Mouse (Mus musculus) Patski (cell line): ENCODE results near the gene Asic2. TPM values are rescaled to one million over a fixed set of nuclear protein-coding genes. Genes with fewer than 3 reads are reported as not detected.

ENCODE experiments used
- ATAC-seq: fragments of 100-300 bp; one replicate; pipeline ENCODE4 v1.8.0; 2021
- CTCF ChIA-PET: fragments of 350-600 bp; sonication (Branson Sonifier 250); formaldehyde crosslinking; loops from one replicate; lab custom pipeline; 2022; ENCODE audit warnings: inconsistent platforms; lab: Charles Lee
- POLR2A ChIA-PET: fragments of 350-600 bp; sonication (Branson Sonifier 250); formaldehyde crosslinking; loops from one replicate; lab custom pipeline; 2022; ENCODE audit warnings: antibody characterized with exemption, inconsistent platforms; lab: Charles Lee
- DNase-seq: peaks from one replicate; pipeline ENCODE4 v3.0.0-alpha.2; 2011; ENCODE audit warnings: low read depth, low spot score
- H3K27me3 ChIP-seq: fragments of 371-371 bp; one replicate; pipeline ENCODE4 v1.5.1; 2021
- CTCF ChIP-seq: fragments of 100-300 bp; IDR thresholded peaks from one replicate; pipeline ENCODE4 v1.5.1; 2021
- in situ Hi-C: fragments of 300-500 bp; cut with MboI; formaldehyde crosslinking; loops from 3 replicates; pipeline ENCODE4 v1.11.1; 2018; ENCODE audit warnings: low pct_unique_long_range_greater_than_20kb, mixed read lengths
- polyA plus RNA-seq: library from polyadenylated mRNA; unstranded; gene quantifications from one replicate; pipeline ENCODE4 v1.2.3, GENCODE M21; 2021

Asic2 gene
- polyA plus RNA-seq, 1 experiment from 2014 or later = 0.04 TPM

DNA sequence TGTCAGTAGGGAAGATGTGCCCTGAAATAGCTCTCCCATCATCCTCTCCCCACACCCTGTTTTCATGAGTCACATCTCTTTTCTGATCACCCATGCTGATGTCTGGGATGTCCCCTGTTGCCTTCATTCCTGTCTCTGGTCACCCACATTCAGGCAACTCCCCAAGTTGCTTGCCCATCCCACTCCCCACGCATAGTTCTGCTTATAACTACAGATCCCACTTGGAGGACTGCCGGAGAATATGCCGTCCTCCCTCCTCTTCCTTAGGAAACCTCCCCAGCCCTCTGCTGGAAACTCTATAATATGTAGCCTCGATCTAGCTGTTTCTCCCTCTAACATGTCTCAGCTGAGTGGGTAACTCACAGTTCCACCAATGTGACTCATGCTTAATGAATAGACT, 167.4 kb downstream of the Asic2 start:
- in situ Hi-C loops = no loop called here
- ChIA-PET CTCF (interaction anchor here (1.2 kb wide), 1 partner anchor 14 kb away, joined by 3 read pairs; no protein-coding TSS in a partner anchor), POLR2A (no interaction called here)
- no peak for TF ChIP-seq CTCF
- ATAC-seq = no peak
- DNase-seq = no peak
- H3K27me3 ChIP-seq = peaks cover 4% of the 10 kb centered on the region

DNA sequence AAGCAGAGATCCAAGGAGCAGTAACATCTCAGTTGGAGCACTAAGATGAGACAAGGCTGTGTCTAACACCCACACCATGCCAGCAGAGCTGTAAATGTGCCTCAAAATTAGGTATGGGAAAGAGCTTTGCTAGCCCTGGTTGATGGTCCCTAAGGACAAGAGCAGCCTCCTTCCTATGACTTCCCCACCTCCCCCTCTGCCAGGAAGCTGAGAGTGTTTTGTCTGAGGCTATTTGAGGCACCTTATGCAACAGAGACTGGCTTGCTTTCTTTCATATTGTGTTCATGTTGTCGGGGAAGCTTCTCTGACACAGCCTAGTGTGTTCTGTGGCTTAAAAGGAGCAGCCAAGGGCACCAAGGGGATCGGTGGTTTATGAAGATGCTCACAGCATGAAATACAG, 174.7 kb downstream of the Asic2 start:
- in situ Hi-C loops = no loop called here

DNA sequence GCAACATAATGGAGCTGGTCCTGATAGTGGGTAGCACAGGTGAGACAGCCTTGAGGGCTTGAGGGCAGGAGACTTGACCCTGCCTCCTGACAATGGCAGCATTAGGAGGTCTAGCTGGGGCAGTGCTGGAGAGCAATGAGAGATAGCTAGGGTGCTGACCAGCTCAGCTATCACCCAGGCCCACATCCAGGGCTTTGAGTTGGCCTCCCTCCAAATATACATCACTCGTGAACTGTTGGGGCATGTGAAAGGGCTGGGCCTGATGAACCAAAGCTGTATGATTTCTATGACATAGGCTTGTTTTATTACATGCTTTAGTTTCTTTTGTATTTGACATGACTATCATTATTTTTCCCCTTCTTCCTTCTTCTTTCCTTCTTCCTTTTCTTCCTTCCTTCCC, 176.7 kb downstream of the Asic2 start:
- in situ Hi-C loops = no loop called here
- ATAC-seq = no peak
- ChIA-PET POLR2A (no interaction called here), CTCF (no interaction called here)
- peaks cover 26% of the 10 kb centered on the region for H3K27me3 ChIP-seq
- no peak for TF ChIP-seq CTCF
- DNase-seq = no peak

More for the DNA sequence above, 174.7 kb downstream of the Asic2 start:
- peaks cover 30% of the 10 kb centered on the region for H3K27me3 ChIP-seq
- no peak for DNase-seq
- no peak for TF ChIP-seq CTCF
- CTCF ChIA-PET = no interaction called here
- POLR2A ChIA-PET = no interaction called here
- no peak for ATAC-seq

DNA sequence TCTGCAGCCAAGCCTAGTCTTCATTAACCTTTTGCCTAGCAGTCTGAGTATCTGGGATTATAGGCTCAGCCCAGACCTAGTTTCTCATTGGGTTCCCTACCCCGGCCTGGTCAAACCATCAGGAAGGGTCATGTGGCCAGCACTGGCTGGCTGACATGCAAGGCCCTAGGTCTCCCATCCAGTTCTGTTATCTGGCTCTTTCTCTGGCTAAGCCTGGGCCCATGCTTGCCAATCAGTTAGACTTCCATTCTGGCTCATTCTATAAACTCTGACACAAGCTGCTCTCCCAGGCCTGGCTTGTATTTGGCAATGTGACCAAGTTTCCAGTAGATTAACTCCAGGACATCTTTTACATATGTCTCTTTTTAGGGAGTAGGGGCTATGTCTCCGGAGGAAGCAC, 187.7 kb downstream of the Asic2 start:
- POLR2A ChIA-PET = no interaction called here
- no peak for DNase-seq
- in situ Hi-C loops = no loop called here
- no peak for TF ChIP-seq CTCF
- H3K27me3 ChIP-seq = peaks cover 9% of the 10 kb centered on the region
- CTCF ChIA-PET = interaction anchor here (0.8 kb wide), 1 partner anchor 50 kb away, joined by 3 read pairs; no protein-coding TSS in a partner anchor
- ATAC-seq = no peak

DNA sequence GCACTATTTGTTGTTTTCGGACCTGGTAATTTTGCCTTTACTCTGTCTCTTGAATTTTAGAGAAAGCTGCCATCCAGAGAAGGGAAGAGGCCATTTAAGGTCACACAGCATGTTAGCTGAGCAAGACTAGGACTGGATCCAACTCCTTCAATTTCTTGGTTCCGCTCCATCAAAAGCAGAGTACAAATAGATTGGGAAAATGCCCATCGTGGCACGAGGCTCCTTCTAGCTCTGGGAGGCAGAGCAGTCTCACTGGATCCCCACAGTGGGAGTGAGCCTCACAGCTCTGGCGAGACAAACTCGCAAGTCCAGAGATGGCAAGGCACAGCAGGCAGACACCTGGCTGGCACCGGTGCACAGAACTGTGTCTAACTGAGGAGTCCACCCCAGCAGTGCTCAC, 188.4 kb downstream of the Asic2 start:
- DNase-seq = no peak
- in situ Hi-C loops = no loop called here
- peaks cover 4% of the 10 kb centered on the region for H3K27me3 ChIP-seq
- POLR2A ChIA-PET = no interaction called here
- CTCF ChIA-PET = no interaction called here
- no peak for TF ChIP-seq CTCF
- ATAC-seq = no peak

DNA sequence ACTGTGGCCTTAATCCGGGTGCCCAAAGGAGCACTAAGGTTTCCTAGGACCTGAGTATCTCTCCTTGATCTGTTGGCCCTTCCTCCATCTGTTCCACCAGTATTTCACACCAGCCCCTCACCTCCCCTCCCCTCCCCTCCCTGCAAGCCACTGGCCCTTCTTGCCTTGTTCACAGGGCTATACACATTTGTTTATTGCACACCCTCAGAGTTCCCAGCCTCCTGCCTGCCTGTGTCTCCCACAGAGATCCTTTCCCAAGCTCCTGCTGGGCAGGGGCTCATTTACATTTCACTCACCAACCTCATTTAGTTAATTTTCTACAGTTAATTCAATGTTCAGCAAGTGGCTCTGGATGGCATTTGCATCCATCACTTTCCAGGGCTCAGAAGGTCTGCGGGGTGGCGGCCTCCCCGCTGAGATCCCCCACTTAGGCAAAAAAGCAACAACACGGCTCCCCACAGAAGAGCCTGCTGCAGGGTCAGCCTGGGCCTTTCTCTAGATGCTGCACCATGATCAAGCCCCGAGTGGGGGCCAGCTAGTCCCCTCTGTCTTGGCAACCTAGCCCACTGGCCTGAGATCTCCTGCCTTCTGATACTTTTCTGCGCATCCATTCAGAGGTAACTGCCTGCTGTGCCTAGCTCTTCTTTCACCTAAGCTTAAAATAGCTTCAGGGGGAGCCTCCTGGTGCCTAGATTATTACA, 196.9 kb downstream of the Asic2 start:
- TF ChIP-seq CTCF = no peak
- ChIA-PET CTCF (no interaction called here), POLR2A (no interaction called here)
- ATAC-seq (no peak), DNase-seq (no peak)
- in situ Hi-C loops = no loop called here
- H3K27me3 ChIP-seq = peaks cover 23% of the 10 kb centered on the region

DNA sequence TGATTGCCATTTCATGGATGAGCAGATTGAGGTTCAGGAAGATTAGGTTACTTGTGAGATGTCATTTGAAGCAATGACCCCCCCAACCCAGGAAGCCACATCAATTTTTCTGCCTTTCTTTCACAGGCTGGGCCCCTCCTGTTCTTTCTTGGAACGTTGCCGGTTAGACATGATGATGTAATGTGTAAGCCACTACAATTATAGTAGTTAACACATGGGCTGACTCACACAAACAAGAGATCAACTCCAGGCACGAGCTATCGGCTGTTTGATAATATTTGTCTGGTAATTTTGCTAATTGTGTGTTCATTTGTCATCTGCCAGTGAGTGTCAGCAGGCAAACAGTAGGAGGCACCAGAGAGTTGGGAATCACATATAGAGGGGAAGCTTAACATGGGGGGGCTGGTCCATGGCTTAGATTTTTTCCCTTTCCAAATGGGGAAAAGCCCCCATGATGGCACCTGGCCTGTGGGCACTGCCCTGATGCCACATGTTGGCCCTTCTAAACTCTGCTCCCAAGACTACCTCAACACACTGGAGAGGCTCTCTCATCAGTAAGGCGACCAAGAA, 198.5 kb downstream of the Asic2 start:
- ChIA-PET CTCF (no interaction called here), POLR2A (no interaction called here)
- peaks cover 23% of the 10 kb centered on the region for H3K27me3 ChIP-seq
- ATAC-seq (no peak), DNase-seq (no peak)
- no peak for TF ChIP-seq CTCF
- in situ Hi-C loops = no loop called here

DNA sequence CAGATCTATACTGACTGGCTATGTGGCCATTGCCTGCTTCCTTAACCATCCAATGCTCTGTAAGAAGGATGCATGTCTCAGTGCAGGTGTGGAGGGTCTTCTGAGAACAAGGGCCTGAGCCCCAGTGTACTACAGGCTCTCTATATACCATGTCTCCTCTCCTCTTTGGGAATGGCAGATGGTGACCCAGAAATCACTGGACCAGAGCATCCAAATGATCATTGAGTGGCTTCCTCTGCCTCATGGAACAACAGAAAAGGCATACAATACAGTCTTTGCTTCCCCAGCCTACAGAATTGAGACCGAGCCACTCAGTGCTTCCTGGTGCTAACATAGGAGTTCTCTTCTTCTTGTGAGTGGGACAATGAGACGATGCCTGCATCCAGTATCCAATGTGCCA, 200.0 kb downstream of the Asic2 start:
- no peak for DNase-seq
- in situ Hi-C loops = no loop called here
- TF ChIP-seq CTCF = no peak
- no peak for ATAC-seq
- CTCF ChIA-PET = interaction anchor here (0.5 kb wide), 1 partner anchor 140 kb away, joined by 4 read pairs; no protein-coding TSS in a partner anchor
- H3K27me3 ChIP-seq = peaks cover 18% of the 10 kb centered on the region
- POLR2A ChIA-PET = no interaction called here

DNA sequence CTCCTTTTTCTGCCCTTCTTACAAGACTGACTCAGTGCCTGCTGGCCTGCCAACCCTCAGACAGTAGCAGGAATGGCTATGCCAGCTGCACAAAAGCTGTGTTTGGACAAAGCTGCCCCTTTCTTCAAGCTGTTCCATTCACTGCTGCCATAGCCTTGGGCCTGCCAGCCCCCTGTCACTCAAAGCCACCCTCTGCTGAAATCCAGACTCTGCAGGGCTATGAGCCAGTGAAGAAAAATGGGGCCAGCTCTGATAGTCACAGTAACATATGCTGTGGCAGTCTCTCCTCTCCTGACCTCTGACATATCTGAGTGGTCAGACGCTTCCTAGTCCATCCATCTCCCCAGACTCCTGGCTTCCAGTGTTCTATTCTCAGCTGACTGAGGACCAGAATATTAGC, 200.5 kb downstream of the Asic2 start:
- ChIA-PET CTCF (no interaction called here), POLR2A (no interaction called here)
- peaks cover 18% of the 10 kb centered on the region for H3K27me3 ChIP-seq
- DNase-seq (no peak), ATAC-seq (no peak)
- TF ChIP-seq CTCF = no peak
- in situ Hi-C loops = no loop called here

DNA sequence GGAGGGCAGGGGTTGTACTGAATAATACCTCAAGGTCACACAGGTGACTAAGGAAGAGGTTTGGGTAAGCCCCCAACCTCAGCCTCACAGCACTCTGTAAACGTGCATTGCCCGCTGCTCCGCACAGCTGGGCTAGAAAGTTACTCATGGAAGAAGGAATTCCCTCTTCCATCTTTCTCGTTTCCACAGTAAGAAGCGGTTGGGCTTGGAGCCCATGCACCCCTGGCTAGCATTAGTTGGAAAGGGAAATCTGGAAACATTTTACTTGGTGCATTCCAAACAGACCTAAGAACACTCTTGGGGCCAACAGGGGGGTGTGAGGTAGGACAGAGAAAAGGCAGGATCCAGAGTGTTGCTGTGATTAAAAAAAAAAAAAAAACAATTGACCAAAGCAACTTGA, 203.0 kb downstream of the Asic2 start:
- ATAC-seq (no peak), DNase-seq (no peak)
- in situ Hi-C loops = no loop called here
- POLR2A ChIA-PET = no interaction called here
- peaks cover 12% of the 10 kb centered on the region for H3K27me3 ChIP-seq
- CTCF ChIA-PET = no interaction called here
- no peak for TF ChIP-seq CTCF

DNA sequence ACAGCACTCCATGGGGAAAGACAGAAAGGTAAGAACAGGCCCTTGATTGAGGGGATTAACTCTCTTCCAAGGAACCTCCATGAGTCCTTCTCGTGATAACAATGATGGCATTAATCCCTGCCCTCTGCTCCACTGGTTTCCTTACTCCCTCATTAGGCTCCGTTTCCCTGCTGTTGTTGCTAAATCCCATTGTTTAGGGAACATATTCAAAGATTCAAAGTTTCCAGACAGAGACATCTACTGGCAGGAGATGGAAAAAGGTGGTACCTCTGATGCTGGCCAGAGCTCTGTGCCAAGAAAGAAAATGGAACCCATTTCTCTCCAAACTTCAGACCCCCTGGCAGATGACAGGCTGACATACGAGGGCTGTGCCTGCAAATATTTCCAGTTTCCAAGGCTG, 203.5 kb downstream of the Asic2 start:
- H3K27me3 ChIP-seq = peaks cover 12% of the 10 kb centered on the region
- no peak for DNase-seq
- ChIA-PET POLR2A (no interaction called here), CTCF (no interaction called here)
- peak; percentile 15 for TF ChIP-seq CTCF
- ATAC-seq = no peak
- in situ Hi-C loops = no loop called here
